Mouse (Mus musculus) cerebellum, adult 9-11 months (tissue): ENCODE measurements around the gene Pea15a.

ENCODE experiments used
- DNase-seq: peaks from one replicate; pipeline ENCODE4 v3.0.0; 2022

The Pea15a gene

DNA sequence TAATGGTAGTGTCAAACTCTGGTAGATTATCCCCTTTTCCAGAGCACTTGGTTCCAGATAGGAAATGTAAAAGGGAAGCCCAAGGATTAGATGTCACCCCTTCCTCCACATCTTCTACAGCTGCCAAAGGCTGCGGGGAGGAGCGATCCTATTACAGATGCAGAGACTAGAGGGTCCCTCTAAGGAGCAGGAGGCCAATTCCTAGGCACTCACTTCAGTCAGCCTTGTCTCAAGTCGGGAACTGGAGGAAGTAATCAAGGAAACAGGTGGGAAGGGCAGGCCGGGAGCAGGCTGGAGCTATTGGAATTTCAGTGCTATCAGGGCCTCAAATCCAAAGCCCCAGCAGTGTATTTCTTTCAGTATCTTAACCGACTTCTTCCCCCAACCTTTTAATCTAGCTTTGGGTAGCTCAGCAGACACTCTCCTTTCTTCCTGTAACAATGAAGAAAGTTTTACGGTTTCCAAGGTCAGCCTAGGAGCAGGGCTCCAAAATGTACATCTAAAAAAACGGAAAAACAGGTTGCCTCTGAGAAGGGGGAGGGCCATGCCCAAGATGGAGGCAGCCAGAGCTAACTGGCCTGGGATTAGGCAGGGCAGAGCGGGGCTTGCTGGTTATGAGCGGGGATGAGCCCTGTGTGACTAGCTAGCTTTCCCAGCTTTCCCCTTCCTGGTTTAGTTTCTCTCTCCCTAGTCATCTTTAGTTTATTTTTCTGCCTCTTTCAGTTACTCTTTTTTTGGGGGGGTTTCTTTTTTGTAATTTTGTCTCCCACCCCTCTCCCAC lies 2.4 kb downstream of the Pea15a start:
- DNase-seq, result peak; percentile 57

DNA sequence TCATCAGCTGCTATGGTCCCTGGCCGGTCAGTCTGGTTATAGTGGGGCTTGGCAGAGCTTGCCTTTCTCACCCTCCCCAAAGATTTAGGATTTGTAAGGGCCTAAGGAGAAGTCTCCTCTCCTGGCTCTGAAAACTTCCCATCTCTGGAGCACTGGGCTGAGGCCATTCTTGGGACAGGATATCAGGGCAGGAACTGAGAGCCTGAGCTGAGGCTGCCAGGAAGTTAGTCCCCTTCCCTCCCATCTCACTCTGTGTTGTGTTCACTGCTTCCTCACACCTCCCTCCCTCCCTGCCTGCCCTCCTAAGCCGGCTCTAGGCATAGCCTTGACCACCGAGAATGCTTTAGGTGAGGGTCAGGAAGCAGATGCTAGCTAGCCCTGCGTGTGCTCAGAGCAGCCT lies 3.0 kb downstream of the Pea15a start:
- DNase-seq, result peak; percentile 58

DNA sequence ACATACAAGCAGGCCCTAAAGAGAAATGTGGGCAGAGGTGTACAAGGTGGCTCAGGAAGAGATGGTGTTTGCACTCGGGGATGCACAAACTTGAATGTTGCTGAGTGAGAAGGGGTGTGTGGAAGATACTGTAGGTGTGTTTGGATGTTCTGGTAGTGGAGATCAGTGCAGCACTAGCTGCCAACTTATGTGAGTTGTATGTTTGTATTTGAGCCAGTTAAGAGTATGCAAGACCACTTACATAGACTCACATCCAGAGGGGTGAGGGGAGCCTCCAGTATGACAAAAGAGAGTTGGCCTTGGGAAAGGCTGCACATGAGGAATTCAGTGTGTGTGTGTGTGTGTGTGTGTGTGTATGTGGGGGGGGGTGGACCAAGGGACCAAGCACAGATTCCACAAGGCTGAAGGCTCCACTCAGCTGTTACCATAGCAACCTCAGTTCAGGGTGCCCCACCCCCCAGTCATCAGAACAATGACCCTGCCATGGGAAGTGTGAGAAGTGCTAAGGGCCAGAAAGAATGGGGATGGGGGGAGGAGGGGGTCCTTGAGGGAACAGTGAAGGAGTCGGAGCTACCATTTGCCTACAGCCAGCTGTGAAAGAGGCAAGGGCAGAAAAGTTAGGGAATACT lies 3.6 kb downstream of the Pea15a start:
- peak; percentile 71 for DNase-seq

DNA sequence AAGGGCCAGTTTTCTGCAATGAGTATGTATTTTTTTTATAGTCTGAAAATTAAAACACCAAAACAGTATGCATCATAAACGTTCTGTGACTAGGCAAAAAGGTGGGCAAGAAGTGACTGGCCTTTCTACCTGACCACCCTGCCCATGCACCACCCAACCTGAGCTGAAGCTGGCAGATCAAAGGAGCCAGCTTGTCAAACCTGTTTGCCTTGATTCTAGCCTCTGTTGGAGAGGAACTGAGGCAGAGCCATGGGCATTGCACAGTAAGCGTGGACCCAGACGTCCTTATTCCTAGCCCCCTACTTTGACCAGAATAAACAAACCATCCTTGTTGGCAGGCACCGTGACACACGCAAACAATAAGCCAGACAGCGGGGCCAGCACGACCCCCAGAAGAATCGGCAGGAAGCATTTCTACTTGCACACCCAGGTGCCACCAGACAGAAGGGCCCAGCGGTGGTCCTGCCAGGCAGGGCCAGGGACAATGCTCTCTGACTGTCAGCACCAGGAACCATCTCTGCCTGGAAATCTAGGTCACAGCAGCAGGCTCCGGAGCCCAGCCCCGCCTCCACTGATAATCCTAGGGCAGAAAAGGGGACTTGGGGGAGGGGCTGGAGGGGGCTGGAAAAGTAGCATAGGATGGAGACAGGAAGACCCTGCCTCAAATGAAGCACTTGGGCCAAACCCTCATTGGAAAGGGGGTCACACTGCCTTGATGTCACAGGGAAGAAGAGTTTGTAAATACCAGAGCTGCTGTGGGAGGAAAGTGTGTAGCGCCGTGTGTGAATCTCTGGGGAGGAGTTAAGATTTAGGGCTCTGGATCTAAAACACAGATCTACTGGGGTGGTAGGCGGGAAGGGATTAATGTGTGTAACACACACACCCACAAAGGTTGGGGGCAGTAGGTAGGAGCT lies 4.4 kb downstream of the Pea15a start:
- peak; percentile 93 for DNase-seq

DNA sequence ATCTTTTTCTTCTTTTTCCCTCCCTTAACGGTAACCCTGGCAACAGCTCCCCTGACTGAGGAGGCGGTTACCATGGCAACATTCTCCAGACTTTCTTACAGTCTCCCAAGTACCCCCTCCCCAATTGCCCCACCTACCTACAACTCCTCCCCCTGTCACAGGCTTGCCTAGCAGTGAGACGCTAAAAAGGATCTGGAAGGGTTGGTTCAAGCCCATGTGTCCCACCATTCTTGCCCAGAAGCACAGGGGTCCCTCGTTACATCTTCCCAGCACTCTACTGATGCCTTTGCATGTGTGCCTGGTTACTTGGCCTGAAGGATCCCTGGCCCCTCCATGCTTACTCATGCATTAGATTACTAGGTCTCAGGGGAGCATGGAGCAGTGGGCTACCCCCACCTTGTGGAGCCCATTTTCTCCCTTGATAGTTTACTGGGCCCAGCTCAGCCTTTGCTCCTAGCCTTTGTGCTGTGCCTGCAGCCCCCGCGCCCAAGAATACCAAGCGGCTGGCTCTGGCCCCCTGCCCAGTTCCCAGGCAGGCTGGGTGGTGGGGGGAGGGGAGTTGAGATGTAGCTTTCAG lies 5.6 kb downstream of the Pea15a start:
- peak; percentile 80 for DNase-seq

DNA sequence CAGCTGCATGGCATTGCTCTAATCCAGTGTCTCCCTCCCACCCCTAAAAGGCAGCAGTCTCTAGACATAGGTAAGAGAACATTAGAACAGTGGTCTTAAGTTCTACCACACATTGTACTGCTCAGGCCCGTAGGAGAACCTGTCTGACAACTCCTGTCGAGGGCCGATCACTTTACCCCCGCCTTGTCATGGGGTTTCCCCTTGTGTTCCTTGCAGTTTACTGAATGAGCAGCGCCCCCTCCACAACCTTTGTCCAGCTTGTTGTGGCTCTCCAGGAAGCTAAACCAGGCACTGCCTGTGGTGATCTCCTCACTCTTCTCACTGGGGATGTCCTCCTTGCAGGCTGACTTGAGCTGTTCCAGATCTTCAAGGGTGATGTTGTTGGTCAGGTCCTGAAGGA lies 6.4 kb downstream of the Pea15a start:
- no peak for DNase-seq

DNA sequence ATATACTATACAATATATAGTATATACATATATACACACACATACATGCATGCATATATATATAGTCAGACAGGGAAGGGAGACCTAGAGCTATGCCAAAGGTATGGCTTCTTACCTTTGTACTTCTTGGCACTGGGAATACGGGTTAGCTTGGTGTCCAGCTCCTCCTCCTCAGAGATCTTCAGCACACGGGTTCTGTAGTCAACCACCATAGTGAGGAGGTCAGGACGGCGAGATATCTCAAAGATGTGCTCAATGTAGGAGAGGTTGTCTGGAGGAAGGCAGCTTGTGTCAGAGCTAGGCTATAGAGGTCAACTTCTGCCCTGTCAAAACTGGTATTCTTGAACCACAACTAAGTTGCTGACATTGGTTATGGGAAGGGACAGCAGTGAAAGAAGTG lies 7.6 kb downstream of the Pea15a start:
- DNase-seq, result peak; percentile 30

DNA sequence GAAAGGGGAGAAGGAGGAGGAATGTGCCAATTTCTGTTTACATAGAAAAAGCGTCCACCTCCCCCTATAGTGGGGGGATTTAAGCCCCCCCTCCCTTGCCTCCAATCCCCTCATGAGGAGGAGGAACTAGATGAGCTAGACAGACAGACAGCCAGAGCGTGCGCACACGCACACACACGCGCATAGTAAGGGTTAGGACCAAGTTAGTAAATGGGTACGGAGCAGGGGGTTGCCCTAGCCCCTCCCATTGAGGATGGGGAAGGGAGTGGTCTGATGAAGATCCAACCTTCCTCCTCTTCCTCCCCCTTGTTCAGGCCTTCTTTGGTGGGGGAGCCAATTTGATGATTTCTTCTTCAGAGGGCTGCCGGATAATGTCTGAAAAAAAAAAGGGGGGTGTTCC lies 8.3 kb downstream of the Pea15a start:
- DNase-seq, result peak; percentile 55

DNA sequence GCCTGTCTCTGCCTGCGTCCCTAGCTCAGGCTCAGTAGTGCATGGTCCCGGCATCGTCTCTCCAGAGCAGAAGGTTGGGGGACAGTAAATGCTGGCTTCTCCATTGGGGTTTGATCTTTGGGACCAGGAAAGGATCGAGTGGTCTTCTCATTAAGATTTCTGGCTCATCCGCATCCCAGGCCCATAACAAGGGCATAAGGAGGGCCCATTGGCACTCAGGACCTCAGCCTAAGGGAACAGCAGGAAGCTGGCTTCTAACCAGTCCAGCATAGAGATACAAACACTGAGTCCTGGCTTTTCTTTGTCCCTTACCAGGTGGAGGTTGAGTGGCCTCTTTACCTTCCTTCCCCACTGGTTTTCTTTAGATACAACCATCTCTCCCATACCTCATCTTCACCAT lies 8.8 kb downstream of the Pea15a start:
- DNase-seq, result peak; percentile 78

DNA sequence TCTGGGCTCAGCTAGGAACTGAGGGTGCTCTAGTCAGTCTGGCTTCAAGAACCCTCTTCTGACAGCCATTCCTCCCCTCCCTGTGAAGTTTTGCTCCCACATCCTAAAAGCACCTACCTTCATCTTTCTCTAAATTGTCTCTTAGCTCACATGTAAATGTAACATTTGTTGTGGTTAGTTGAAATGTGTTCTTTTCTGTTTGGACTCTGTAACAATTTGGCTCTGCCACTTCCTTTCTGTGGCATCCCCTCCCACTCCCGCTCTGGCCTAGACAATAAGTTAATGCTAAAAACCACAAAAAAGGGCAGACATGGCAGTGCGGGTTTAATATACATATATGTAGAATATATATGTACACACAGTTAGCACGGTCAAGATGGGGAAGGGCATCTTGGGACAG lies 9.5 kb downstream of the Pea15a start:
- DNase-seq, result no peak

DNA sequence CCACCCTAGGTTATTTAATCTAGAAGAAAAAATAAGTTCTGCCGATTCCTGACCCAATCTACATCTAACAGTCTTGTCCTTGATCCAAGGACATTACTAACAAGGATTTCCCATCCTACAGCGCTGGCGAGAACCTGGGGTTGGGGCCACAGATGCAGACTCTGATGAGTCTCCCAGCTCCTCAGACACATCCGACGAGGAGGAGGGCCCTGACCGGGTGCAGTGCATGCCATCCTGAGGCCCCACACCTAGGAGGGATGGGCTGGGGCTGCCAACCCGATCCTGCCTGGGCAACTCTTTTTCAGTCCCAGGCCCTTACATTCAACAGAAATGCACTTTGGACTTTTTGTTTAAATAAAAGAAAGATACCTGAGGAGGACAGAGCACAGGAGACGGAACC lies 12.2 kb downstream of the Pea15a start:
- DNase-seq, result no peak

DNA sequence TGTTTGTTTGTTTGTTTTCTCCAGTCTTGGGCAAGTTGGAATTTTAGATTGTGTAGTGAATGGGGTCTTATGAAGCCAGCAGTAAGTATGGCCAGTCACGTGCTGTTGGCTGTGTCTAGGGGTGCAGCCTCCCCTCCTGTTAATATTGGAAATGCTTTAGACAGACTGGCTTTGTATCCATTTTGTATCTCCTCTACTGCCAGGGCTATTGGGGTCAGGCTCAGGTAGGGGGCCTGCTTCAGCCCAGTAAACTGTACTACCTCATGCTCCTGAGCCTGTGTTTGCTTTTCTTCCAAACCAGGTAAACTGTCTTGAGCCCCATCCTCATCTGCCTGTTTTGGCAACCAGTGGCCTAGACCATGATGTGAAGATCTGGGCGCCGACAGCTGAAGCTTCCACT lies 14.4 kb downstream of the Pea15a start:
- DNase-seq, result peak; percentile 60

DNA sequence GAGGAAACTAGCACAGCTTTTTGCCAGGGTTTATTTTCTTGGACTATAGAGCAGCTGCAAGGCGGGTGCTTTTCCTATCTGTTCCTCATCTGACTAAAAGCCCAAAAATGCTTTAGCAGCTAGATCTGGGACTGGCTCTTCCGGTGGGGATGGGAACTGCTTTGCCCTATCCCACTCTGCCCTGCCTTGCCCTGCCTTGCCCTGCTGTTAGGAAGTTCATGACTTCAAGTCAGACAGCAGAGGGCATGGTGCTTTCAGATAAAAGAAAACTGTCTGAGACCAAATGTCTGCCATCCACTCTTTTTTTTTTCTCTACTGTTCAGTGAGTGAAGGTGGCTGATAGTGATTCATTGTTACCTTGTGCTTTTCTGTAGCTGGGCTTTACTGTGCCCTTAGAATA lies 15.0 kb downstream of the Pea15a start:
- no peak for DNase-seq

DNA sequence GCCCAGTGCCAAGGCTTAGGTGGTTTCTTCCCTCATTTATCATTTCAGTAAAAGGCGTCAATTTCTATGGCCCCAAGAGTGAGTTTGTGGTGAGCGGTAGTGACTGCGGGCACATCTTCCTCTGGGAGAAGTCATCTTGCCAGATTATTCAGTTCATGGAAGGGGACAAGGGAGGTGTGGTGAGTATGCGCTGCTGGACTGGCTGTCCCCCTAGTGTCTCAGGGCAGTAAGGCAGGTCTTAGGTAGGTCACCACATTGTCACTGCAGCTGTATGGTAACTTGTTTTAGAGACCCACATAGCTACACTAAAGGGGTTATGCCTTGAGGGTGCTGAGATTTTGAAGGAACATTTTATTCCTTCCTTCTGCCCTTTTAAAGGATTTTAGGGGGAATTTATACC lies 17.7 kb downstream of the Pea15a start:
- no peak for DNase-seq

DNA sequence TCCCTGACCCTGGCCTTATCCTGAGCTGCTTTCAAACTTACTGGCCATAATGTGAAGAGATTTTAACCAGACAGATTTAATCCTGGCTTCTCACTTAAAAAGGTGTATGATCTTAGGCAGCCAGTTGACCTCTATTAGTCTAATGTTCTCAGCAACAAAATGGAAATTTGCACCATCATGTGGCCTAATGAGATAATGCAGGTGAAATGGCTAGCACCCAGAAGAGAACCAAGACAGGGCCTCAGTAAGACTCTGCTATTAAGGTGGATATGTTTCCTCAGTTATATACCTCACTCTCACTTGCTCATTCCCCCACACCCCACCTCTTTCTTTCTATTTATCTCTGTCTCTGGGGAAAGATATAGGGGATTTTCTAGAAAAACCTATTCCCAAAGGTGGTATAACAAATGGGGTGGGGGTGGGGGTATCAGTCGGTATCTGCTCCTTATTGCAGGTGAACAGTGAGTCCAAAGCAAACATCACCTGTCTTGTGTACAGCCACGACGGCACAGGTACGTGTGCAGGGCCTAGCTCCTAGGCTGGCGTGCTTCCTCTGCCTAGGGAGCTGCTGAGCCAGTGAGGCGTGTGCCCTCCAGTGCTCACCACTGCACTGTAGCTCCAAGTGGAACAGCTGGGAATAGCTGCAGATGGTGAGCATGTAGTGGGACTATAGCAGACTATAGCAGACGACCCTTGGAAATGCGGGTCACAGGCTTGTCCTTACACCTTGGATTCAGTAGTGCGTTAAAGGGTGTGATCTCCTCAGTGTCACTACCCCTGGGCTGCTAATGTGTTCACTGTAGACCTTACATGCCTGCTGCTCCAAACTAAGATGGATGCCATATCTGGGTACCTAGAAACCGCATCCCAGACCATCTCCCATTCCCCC lies 20.0 kb downstream of the Pea15a start:
- no peak for DNase-seq

DNA sequence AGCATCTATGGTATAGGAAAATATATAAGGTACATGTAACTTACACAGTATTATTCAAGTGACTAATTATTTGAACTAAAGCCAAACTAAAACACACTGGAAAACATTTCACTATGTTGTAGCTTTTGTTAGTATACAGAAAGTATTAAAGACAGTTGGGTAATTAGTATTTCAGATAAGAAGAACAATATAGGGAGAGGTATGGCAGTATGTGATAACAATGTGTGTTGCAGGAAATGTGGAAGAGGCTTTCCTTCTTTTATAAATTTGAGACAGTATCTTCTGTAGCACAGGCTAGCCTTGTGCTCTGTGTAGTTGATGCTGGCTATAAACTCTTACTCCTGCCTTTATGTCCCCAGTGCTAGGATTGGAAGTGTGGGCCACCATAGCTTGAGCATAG lies 22.7 kb downstream of the Pea15a start:
- DNase-seq, result no peak

DNA sequence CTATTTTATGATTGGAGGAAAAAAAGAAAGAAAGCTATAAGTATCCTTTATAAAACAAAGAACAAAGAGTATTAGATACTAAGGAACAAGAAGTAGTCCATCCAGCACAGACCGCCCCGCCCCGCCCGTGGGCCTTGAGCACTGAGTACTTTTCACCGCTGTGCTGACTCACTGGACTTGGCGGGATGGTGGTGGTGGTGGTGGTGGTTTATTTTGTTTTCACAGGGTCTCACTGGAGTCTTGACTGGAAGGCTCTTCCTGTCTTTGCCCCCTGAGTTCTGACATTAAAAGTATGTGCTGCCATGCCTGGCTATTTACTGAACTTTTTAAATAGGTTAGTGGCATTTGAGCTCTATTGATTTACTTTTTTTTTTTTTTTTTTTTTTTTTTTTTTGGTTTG lies 23.5 kb downstream of the Pea15a start:
- DNase-seq, result no peak

DNA sequence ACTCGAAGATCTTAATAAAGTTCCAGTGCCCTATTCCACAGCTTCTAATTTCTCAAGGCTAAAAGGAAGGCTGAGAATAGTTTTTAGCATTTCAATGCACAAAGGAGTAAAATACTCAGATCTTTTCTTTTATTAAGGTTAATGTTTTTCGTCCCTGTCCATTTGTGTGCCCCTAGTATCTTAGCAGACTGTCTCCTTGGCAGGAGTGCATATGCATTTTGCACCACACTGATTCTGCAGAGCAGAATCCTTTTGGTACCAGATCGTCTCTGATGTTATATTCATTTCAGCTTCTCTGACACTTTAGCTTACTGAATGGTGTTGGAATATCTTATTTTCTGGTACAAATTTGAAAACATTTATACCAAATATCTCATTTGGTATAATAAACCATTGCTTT lies 24.8 kb downstream of the Pea15a start:
- DNase-seq, result no peak

DNA sequence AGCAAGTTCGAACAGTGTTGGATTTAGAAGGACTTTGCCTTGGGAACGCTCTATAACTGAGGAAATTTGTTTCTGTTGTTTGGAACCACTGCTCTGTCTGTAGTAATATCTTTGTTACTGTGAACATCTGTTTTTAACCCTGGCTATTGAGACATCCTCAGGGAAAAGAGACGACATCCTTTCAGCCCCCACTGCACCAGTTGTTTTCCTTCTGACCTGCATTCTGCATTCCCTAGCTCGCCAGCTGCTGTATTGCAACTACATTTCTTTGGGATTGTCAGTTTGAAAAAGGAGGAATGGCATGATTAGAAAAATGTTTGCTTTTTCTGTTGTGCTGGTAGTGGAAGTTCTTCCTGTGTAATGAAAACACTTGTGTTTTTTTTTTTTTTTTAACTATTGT lies 25.7 kb downstream of the Pea15a start:
- no peak for DNase-seq

DNA sequence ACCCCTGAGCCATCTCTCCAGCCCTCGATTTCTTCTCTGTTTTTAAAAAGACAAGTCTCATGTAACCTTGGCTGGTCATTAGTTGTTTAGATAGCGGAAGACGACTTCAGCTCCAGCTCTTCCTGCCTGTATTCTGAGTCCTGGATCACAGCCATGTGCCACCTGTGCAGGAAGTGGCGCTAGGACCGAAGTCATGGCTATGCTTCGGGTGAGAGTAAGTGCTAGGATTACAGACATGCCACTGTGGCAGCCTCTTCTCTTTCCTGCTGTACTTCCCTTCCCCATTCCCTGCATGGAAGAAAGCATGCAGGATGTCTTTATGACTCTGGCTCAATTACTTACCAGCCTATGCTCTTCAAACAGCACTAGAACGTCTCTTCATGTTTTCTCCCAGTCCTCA lies 27.5 kb downstream of the Pea15a start:
- peak; percentile 53 for DNase-seq

DNA sequence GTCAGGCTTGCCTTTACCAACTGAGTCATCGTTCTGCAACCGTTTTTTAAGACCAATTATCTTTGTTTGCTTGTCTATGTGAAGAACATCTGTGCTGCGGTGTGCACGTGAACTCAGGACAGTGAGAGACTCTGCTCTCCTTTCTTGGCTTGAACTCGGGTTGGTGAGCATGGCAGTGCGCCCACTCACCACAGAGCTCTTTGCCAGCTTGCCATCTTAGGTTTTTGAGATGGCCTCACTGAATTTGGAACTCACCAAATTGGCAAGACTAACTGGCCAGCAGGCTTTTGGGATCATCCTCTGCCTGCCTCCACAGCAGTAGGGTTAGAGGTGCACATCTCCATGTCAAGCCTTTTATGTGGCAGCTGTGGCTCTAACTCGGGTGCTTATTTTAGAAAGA lies 28.8 kb downstream of the Pea15a start:
- peak; percentile 52 for DNase-seq

DNA sequence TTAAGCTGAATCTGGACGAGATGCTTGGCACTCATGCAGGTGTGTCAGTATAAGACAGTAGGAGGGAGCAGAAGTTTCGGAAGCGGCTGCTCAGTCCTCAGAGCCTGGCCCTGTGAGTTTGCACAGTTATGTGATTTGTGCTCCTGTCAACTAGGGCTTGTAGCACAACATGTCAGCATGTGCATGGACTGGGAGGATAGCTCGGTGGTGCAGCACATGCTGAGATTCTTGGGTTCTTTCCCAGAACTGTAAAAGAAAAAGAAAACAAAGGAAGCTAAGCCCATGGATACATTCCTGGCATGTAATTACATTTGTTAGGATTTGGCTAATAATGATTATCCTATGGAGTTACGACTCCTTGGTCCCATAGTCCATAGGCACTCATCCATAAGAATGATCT lies 33.4 kb downstream of the Pea15a start:
- DNase-seq, result no peak
